Mouse (Mus musculus) brain, embryonic 14.5 days (tissue): ENCODE results near the gene Klre1. TPM values are rescaled to one million over a fixed set of nuclear protein-coding genes. Genes with fewer than 3 reads are reported as not detected.
A peak's percentile ranks its signal among the peaks of the same experiment; 100 is the strongest.

Source experiments
- DNase-seq: peaks from one replicate; pipeline ENCODE4 v3.0.0-alpha.2; 2011; ENCODE audit warnings: low read depth
- CTCF ChIP-seq: fragments of 200-500 bp; IDR thresholded peaks from 2 replicates; pipeline ENCODE4 v1.5.1; 2012; ENCODE audit warnings: inconsistent platforms, mild to moderate bottlenecking, moderate library complexity, borderline replicate concordance; ENCODE audit not compliant: insufficient read depth, insufficient read length; ENCODE audit errors: extremely low read depth
- POLR2A ChIP-seq: fragments of 200-500 bp; IDR thresholded peaks from 2 replicates; pipeline ENCODE4 v1.6.1; 2012; ENCODE audit warnings: mild to moderate bottlenecking, inconsistent platforms, borderline replicate concordance; ENCODE audit not compliant: poor library complexity, insufficient read depth, insufficient read length, severe bottlenecking; ENCODE audit errors: extremely low read depth
- polyA plus RNA-seq: library from polyadenylated mRNA; depleted of rRNA; stranded (reverse); fragments of >200 nt; gene quantifications from 2 replicates; pipeline ENCODE4 v1.2.3, GENCODE M21; 2012; rRNA removed

Gene Klre1
- 0.08 and 0.11 TPM in 2 replicates for polyA plus RNA-seq

GRCm38 (mm10) chr6:129577605-129578004 is at the start of gene Klre1:
TSS of gene Klre1 (plus strand) at chr6:129577905.
- DNase-seq: no peak
- no peak for TF ChIP-seq CTCF
- TF ChIP-seq POLR2A: no peak

GRCm38 (mm10) chr6:129529605-129530004 is 48.1 kb upstream of the Klre1 start:
- TF ChIP-seq POLR2A: no peak
- no peak for TF ChIP-seq CTCF
- no peak for DNase-seq

- no peak for DNase-seq
- no peak for TF ChIP-seq CTCF
- TF ChIP-seq POLR2A: no peak
Measured at GRCm38 (mm10) chr6:129530261-129530660, 47.4 kb upstream of the Klre1 start.

GRCm38 (mm10) chr6:129532556-129532941 is 45.2 kb upstream of the Klre1 start:
- no peak for TF ChIP-seq CTCF
- TF ChIP-seq POLR2A: no peak
- DNase-seq: no peak

DNA sequence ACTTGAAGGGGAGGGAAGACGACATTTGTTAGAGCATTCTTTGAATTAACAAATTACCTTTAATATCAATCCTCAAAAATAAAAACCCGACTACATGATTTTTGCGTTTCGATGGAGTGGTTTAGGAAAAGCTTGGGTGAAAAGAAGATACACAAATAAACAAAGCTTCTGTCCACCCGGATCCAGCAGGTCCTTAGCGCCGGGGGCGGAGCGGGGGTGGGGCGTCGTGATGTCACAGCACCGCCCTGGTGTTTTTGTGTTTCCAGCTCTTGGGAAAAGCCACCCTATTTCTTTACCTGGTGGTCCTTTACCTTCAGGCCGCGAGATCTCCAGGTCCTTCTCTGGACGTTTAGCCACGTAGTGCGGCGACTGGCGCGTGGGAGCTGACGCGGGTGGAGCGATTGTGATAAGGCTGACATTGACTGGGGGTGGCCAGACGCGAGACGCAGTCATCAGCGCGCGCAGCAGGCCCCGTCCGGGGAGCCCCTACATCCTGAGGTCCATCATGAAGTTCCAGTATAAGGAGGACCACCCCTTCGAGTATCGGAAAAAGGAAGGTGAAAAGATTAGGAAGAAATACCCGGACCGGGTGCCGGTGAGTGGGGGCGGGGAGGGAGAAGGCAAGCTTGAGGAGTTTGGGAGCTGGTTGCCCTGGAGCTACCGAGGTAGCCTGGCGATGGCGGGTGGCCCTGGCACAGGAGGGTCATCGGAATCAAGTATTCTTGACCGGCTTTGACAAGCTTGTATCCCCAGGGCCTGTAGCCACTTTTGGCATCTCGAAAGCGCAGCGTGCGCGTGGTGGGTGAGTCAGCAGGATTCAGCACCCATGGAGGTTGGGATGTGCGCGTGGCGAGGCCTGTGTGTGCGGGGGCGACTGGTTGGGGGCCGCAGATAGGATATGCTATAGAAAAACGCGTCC is 44.5 kb upstream of the Klre1 start, which contains the start of gene Gabarapl1:
Gene Gabarapl1 (plus strand): TSS at position 219 of the 919 bp plus-strand sequence.
- DNase-seq: peak; percentile 93
- TF ChIP-seq POLR2A (no peak), CTCF (no peak)

GRCm38 (mm10) chr6:129534057-129534456 is 43.6 kb upstream of the Klre1 start:
- TF ChIP-seq POLR2A (no peak), CTCF (no peak)
- peak; percentile 82 for DNase-seq

DNA sequence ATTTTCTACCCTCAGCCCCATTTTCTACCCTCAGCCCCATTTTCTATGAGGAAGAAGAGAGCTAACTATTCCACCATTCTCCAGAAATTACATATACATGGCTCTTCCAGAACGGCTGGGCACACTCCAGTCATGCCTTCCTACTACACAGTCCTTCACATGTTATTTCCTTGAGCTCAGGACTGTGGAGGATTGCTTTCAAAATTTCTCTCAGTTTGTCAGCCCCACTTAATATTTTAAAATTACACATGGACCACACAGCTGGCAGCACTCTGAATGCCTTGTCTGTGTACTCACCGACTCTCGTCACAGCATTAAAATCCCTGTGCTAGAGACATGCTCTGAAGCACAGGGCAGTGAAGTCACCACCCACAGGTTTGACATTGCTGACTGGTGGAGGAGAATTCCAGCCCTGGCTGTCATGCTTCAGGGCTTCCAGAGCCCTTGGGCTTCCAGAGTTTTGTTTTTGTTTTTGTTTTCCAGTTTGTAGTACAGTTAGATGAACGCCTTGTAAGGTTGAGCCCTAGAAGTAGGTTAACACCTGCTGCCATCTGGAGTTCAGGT is 43.0 kb upstream of the Klre1 start:
- DNase-seq: peak; percentile 29
- no peak for TF ChIP-seq CTCF
- TF ChIP-seq POLR2A: no peak

DNA sequence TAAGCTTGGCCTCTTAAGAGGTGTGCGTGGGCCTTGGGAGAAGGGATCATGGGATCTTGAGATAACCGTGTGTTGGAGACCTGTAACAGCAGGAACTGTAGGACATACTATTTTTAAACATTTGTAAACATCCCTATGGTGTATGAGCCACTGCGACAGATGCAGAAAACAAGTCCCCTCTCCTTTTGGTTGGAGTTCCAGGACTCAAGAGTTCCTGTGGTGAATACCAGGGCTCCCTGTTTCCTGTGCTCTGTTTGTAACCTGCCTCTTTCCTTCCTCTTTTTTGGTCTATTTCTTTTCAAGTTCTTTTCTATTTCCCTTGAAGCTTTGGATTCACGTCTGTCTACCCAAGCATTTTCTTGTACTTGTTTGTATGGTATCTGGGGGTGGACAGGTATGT is 42.0 kb upstream of the Klre1 start:
- DNase-seq: no peak

GRCm38 (mm10) chr6:129538555-129538954 is 39.1 kb upstream of the Klre1 start:
- TF ChIP-seq POLR2A (no peak), CTCF (no peak)
- no peak for DNase-seq

More for the DNA sequence above, 42.0 kb upstream of the Klre1 start:
- TF ChIP-seq CTCF (no peak), POLR2A (no peak)

DNA sequence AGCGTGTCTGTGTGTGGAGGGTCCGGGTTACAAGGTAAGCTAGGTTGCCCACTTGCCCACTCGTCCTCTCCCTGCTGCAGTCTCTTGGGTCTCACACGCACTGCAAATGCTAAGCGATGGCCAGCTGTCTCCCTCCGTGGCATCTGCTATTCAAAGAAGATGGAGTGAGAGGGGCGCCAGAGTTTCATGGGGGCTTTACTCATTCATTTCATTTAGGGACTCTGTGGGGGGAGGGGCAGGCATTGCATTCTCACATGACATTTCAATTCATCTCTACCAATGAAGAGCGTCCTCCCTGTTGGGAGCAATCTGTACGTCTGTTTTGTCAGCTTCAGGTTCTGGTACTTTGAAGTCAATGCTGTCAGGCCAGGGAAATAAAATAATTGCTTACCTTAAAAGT is 35.8 kb upstream of the Klre1 start:
- TF ChIP-seq POLR2A (no peak), CTCF (no peak)
- DNase-seq: peak; percentile 29

DNA sequence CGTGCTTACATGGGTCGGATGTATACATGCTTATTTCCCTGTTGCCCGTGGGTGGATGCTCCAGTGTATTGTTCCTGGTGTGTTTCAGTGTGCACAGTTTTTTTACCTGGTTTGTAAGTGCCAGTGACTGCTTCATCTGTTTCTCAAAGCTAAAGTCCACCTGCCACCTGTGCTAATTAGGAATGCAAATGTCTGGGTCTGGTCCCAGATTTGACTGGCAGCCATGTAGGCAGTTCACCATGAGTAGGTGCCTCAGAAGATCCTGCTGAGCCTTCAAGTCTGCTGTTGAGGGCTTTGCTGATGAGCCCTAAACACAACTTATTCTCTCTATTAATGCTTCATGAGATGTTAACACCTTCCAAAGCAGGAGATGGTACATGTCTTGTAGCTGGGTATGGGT is 35.2 kb upstream of the Klre1 start:
- no peak for DNase-seq
- TF ChIP-seq CTCF: no peak
- TF ChIP-seq POLR2A: no peak
